Comparison of ENCODE assay signal across 2 mouse cellular contexts in the genomic region with DNA sequence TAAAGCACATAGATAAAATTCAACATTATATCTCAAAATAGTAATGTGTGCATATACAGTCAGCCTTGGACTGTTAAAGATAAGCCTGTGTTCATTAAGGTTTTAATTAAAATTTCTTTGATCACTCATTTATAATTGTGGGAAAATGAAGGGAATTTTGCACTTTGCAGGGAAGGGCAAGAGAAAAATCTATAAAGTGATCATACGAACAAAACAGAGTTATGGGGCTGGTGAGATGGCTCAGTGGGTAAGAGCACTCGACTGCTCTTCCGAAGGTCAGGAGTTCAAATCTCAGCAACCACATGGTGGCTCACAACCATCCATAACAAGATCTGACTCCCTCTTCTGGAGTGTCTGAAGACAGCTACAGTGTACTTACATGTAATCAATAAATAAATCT. TPM values are rescaled to one million over a fixed set of nuclear protein-coding genes. Genes with fewer than 3 reads are reported as not detected.
"Had no signal": no experiment of that assay in that cellular context is flagged by ENCODE, and none has a peak within 500 bp of the region (broad histone marks: within the 10 kb centered on the region; RNA-seq: fewer than 3 reads in every experiment).

No protein-coding gene starts in this region.

RNA-seq across cellular contexts. Expression of gene Fcgr1, which starts 48.3 kb away (rescaled TPM):
- total RNA-seq: common myeloid progenitor, adult 5-6 weeks had no signal
- polyA plus RNA-seq: erythroblast, embryonic 14.5 days had no signal
